Mouse (Mus musculus): ENCODE results near the gene Lrfn2.

Lrfn2 gene

DNA sequence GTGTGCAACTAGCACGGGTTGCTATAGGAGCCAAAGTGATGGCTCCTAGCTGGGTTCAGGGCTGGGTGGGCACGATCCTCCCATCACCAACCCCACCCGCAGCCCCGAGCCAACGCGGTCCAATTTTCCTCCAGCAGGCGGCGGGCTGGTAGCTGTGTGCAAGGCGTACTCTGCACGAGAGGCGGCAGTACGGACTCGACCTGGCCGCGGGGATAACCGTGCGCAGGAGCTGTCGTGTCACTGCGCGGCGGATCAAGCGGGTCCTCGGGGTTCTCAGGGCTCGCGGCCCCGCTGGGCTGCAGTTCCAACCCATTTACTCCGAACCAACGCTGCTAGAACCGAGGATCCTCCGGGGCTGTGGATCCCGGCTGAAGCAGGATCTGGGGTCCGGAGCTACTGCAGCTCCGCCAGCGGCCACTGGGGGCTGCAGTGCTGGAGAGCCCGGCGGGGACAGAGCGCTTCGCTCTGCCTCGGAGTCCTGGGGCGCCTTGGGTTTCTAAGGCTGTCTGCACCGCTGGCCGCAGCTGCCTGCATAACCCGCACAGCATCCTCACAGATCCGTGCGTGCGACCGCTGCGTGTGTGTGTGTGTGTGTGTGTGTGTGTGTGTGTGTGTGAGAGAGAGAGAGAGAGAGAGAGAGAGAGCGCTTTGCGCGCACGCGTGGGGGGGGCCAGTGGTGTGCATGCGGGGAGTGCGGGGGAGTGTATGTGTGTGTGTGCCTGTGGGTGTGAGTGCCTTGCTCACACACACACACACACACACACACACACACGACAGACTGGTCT, at the start of gene Lrfn2:
Gene Lrfn2, plus strand, starts transcription at position 759 of the 785 bp plus-strand sequence.
- peak; percentile 84 for DNase-seq

DNA sequence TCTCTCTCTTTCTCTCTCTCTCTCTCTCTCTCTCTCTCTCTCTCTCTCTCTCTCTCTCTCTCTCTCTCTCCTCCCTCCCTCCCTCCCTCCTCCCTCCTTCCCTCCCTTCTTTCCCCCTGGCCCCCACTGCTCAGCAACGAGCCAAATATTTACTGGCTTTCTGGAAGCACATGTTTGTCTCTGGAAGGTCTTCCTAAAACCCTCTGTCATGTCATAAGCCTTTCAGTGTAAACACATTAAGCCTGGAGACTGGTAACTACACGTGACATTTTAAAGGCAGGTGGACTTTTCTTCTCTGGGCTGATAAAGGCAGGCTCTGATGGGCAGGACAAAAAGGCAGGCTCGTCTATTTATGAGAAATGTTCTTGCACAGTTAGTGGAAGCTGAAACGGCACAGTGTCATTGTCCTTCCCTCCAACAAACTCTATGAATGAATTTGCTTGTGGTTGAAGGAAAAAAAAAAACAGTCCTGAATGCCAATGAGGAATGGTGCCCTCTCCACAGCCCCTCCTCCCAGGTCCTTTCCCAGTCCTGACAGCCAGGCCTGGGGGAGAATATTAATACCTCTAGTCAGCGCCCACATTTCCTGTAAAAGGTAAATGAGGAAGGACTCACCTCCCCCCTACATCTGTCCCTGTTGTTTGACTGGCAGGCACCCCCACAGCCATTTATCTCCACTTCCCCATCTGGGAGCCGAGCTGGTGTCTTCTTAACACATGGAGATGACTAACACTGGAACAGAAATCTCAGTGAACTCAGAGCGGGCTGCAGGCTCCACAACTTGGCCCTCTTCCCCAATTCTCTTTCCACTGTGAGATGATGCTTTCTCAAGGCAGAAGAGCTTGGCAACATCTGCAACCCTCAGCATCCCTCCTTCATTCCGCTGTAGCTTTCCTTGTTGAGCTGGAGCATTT, 44.5 kb upstream of the Lrfn2 start:
- no peak for DNase-seq

DNA sequence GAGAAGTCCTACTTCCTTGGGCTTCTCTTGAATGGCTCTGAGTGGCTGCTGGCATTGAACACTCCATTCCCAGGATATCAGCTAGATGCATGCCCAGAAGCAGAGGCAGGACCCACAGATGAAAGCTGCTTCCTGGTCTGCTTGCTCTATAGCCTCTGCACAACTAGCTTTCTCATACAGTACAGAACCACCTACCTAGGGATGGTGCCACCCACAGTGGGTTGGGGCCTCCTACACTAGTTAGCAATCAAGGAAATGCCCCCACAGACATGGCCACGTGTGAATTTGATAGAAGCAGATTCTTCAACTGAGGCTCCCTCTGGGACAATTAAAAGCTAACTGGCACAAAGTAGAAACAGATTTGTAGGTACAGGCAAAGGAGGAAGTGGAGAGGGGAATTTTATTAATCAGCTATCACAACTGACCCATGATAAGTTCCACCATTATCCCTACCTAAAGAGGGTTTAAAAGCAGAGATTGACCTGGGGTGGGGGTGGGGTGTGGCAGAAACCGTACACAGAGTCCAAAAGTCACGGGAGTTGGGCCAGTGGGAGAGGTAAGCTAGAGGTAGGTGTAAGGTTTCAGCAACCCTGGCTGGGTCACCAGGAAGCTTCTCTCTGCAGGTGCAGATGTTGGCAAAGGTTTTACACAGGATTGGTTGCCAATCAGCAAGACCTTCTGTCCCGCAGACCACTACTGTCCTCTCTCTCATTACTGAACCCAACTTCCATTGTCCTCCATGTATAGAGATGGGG, 26.7 kb upstream of the Lrfn2 start:
- no peak for DNase-seq

DNA sequence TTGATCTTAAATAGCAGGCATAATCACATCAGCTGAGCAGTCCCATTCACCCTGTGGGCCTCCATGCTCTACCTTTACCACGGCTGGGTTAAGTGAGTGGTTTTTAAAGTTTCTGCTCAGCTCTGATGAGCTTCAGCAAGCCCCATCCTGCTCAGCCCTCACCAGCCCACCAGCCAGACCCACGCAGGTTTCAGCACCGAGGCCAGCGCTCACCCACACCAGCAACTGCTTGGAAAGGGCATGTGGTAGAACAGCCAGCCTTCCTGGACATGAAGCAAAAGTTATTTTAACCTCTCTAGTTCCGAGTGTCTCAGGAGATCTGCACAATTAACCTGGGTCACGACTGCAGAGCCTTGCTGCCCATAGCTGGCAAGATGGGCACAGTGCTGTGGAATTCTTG, 18.7 kb upstream of the Lrfn2 start:
- DNase-seq, result no peak

DNA sequence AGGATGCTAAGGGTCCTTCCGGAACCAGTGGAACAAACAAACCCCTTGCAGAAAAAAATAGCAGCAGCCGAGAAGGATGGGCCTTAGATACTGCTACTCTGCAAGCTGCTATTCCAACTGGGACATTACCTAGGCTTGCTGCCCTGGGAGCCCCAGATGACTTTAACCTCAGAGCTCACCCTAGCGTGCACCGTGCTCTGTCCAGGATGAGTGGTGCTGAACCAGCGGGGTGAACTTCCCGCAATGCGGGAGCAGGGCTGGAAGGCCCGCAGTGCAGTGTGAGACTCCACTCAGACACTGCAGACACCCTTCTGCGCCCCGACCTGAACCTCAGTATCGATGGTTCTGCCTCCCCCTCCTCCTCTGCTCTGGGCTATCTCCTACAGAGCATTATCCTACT, 14.8 kb upstream of the Lrfn2 start:
- DNase-seq, result peak; percentile 34

DNA sequence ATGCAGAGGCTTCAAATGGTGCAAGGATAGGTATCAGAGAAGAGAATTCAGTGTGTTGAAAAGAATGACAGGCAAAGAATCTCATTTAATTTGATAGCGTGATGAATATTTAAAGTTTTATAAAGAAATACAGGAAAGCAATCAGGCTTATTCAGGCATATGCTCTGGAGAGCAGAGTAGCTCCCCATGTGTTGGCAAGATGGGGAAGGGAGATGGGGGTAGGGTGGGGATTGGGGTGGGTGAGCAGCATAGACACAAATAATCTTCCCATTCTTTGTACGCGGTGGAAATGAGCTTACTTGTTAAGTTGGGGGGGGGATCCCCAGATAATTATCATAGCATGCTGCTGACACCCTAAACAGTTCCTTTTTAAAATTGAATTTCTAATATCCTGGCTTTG, 13.7 kb upstream of the Lrfn2 start:
- no peak for DNase-seq

DNA sequence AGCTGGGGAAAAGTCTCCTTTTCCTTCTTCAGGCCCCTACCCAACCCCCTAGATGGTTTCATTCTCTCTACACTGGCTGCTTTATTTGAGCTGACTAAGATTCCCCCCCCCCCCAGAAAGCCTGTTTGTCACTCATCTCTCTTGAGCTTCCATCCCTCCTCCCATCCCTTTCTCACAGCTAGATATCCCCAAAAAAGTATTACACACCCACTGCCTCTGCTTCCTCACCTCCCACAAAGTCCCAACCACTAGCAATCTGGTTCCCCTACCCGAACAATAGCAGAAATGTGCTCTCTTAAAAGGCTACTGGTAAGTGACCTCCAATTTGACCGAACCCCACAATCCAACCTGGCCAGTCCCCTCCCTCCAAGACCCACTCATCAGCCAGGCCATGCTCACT, 9.3 kb upstream of the Lrfn2 start:
- DNase-seq, result no peak

DNA sequence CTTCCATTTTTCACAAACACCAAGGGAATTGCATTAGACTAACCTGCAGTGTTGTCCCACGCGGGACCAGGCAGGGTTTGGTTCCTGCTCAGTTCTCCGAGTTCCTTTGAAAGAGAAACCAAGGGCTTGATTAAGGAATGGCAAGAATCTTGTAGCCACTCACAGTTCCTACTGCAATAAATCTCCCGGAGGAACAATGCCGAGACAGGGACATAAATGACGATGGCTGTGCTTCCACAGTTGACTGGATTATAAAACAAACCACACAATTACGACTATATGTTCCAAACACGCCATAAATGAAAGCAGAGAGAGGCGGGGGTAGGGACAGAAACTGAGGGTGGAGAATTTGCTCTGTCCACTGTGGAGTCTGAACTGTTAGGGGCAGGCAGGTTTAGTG, 6.8 kb upstream of the Lrfn2 start:
- DNase-seq, result peak; percentile 8

DNA sequence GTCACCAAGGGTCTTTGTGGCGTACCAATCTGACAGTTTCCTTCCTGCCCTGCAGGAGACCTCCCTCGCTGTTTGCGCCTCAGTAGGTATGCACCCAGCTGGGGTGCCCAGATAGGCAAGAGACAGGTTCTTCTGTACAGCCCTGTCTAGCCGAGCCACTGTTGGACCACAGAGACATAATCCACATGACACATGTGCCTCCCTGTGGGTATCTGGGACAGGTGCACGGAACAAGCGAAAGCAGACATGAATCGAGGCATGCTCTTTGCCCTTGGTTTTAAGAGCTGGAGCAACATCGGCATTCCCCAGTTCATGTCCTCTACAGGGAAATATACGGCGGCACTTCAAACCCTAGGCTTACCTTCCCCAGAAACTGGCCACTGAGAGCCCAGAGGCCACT, 1.2 kb upstream of the Lrfn2 start:
- DNase-seq, result no peak

DNA sequence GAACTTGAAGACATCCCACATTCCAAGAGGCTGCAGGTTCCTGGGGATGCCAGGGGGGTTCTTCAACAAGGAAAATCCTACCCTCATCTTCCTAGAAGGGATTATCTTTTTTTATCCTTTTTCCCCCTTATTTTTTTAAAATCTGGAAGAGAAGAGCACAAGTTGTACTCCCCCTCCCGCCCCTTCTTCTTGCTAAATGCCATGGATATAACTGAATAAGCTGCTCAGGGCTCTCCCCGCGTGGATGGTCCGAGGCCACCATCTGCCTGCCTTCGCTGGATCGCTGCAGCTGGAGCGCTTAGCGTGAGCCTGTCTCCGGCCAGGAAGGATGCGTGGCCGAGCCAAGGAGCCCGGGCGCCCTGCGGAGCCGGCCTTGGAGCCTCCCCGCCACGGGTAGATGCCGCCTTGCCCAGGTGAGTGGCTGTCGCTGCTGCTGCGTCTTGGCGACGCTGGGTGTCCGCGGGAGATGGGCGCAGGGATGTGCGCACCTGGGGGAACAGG, 277 bp downstream of the Lrfn2 start:
- peak; percentile 17 for DNase-seq

DNA sequence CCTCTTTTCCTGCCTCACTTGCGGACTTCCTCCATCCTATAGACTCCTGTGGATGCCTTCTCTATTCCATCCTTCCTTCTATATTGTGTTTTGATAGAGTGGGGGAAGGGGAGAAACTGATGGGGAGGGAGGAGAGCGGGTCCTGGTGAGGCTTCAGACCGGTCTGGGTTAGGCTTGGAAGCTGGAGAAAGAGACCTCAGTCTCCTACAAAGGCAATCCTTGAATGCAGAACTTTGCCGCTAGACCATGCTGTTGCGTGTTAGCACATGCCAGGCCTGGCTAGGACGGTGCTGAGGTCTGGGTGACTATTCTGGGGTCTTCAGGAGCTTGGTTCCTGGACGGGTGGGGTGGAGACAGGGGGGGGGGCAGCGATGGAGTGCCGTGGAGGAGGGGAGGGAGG, 737 bp downstream of the Lrfn2 start:
- DNase-seq, result no peak

DNA sequence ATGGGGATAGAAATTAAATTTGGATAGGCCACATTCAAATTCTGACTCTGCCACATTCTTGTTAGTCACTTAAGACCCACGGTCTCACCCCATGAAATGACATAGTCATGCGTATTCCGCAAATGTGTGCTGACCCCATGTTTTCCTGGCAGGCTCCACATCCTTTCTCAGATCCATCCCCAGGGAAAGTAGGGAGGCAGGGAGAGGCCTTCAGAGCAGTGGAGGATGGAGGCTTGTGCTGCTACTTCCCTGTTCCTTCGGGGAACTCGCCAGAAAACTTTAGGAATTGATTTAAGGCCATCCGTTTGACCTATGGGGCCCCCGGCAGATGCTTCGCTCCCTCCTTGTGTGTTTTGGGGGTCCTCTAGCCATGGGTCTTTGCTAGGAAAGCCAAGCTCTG, 3.0 kb downstream of the Lrfn2 start:
- DNase-seq, result peak; percentile 51

DNA sequence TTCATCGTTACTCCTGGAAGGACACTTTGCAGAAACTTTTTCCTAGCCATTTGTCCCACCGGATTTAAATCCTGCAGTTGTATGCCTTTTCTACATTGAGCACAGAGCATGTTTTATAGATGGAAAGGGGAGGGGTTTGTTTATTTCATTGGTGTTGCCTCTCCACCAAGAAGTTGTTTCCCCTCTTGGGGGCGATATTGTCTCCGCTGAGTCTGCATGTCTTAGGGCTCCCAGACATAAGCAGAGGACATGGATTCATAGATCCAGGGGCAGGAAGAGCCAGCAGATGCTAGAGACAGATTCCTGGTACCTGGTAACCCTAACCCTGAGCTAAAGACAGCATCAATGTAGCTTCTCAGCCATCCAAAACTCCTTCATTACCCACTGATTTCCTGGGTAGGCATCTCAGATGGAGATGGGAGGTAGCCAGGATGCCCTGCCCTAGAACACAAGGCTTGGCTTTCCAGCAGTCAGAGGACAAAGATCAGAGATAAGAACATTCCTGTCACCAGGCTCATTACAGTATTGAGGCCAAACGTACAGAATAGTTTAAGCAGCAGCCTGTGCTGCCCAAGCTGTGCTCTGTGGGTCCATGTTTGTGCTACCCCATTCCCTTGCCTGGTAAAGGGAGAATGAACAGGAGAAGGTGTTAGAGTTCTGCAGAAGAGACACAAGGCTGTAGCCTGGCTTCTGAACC, 4.4 kb downstream of the Lrfn2 start:
- DNase-seq, result peak; percentile 39

DNA sequence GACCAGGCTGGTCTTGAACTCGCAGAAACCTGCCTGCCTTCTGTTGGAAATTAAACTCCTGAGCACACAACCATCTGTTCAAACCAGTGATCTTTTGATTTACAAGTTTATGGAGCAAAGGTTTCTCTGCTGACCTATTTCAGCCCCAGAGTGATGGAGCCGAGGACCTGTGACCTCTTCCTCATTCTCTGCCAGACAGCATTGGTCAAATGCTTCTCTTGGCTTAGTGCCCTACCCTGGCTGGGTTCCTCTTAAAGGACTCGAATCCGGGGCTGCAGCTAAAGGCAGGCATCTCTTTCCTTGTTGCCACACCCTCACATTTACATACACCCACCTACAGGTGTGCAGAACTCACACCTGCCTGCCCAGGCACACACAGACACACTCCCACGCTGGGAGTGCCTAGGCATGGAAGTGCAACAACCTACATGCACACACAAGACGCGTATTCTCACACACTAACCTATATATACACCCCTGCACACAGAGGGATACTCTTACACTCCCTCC, 6.6 kb downstream of the Lrfn2 start:
- peak; percentile 75 for DNase-seq

DNA sequence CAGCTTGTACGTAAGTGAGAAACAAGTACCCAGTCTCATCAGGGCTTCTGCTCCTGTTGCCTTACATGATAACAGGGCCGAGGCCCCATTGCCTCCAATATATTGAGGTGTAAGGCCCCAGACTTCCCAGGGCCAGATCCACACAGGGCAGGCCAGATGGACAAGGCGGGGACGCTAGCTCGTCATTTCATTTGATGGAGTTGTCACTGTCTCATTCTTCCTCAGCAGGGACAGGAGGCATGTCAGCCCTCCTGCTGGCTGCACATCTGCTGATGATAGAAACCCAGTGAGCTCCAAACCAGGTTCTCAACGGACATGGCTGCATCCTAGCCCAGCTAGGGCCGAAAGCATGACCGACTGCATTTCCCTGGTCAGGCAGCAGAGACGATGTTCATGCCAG, 14.1 kb downstream of the Lrfn2 start:
- DNase-seq, result no peak

DNA sequence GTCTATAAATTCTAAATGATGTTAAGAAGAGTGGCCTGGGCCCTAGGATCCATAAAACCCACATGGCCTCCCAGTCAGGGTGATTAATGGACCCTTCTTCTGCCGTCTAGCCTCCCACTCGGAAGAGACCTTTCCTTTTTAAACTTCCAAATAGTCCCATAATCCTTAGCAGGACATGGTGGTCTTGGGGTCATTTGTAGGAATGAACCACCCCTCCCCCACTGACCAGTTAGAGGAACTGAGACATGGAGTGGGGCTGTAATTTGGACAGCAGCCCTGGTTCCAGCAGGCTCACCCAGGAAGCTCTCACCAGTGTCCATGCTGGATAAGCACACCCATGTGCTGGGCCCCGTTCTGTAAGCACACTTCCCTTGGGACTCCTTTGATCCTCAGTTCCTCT, 14.6 kb downstream of the Lrfn2 start:
- peak; percentile 51 for DNase-seq

DNA sequence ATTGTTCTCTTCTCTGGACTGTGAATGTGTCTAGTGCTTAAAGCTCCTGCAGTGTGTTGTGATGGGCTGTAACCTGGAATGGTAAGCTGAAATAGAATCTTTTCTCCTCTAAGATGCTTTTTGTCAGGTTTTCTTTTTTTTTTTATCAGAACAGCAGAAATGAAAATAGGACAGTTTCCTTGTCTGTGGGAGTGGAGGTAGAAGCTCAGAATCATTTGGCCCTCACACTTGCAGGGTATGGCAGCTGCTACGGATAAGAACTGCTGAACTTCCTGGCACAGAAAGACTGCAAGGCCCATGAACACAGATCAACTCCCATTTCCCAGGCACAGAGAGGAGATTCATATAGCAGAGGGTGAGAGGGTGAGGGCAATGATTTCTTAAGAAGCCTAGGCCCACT, 19.1 kb downstream of the Lrfn2 start:
- no peak for DNase-seq

DNA sequence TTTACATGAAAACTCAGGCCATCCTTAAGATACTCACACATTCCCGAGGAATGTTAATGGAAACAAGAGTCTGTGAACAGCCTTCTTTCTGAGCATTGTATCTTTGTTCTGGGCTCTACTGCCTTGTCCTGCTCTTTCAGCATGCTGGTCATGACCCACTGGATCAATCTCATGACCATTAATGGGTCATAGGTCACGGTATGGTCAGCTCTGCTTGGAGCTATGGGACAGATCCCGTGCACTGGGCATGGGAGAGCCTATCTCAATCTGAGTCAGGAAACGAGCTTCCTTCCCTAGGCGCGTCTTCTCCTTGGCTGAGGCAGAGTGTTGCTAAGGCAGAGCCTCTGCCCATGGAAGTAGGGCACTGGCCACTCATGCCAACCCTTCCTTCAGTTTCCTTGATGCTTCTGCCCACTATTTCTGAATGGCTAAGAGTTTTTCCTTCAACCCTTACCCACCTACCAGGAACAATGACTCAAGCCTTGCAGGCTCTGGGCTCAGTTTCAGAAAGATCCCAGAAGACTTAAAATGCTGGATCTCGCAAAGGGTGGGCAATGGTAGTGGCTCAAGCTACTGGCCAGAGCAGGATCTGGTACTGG, 24.0 kb downstream of the Lrfn2 start:
- DNase-seq, result no peak

DNA sequence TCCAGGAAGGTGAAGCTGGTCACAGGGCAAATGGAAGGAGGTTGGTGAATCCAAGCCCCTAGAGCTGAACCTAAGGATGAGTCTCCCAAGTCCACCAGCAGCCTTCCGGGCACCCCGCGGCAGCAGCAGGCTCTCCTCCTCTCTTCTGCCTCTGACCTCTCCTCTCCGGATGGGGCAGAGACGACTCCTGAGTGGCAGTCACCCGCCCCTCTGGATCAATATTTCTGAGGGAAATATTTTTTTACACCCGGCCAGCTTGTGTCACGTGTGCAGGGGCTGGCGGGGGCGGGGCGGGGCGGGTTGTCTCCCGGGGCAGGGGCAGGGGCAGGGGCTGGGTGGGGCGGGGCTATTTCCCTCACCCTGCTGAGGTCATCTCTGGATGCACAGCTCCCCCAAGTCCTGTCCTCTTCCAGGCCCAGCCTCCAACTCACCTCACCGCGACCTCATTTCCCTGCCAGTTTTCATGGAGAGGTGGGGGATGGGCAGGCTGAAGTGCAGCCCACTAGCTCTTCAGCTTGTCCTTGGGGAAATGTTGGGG, 28.1 kb downstream of the Lrfn2 start:
- peak; percentile 72 for DNase-seq

DNA sequence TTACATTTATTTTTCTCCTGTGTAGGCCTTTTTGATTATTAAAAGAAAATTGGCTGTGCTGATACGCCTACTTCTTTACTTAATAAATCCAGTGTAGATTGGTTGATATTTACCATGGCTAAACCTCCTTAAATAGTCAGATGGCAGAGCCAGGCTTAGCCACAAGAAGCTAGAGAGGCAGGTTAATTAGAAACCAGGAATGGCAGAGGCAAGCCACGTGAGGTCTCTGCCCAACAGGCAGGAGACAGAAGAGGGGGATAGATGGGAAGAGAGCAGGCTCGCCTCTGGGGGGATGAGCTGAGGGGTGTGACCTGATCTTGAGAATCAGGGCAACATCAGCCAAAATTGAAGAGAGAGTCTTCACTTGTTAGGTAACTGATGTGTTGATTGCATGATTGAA, 30.5 kb downstream of the Lrfn2 start:
- no peak for DNase-seq

DNA sequence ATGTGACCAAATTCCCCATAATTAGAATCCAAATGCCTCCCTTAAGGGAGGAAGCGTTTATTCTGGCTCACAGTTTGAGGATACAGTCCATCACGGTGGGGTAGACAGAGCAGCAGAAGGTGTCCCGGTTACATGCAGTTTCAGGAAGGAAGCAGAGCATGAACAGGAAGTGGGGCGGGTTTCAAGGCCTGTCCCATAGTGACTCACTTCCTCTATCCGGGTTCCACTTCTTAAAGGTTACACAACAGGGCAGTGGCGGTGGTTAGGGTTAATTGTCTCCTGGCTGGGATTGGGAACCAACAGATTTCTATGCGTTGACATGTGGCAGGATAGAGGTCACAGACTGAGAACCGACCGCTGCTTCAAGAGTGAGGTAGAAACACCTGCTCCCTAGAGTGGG, 31.6 kb downstream of the Lrfn2 start:
- DNase-seq, result no peak

DNA sequence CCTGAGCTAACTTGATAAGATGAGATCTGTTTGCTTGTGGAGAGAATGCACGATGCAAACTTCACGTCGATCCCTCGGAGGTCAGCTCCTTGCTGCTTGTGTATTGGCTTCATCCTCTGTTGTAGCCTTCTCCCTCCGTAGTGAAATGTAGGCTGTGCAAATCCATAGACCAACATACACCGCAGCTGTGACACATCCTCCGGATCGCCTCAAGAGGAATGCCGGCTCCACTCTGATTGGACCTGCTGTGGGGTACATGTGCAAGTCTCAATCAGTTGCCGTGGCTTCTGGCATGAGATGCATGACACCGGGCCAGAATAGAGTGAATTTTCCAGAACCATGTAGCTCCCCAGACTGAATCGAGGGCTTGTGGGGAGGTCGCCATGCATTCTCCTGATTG, 36.1 kb downstream of the Lrfn2 start:
- DNase-seq, result no peak

Data from kidney, postnatal 14 days (tissue).